Mouse (Mus musculus): ENCODE data around the gene Rnh1.

Gene Rnh1

DNA sequence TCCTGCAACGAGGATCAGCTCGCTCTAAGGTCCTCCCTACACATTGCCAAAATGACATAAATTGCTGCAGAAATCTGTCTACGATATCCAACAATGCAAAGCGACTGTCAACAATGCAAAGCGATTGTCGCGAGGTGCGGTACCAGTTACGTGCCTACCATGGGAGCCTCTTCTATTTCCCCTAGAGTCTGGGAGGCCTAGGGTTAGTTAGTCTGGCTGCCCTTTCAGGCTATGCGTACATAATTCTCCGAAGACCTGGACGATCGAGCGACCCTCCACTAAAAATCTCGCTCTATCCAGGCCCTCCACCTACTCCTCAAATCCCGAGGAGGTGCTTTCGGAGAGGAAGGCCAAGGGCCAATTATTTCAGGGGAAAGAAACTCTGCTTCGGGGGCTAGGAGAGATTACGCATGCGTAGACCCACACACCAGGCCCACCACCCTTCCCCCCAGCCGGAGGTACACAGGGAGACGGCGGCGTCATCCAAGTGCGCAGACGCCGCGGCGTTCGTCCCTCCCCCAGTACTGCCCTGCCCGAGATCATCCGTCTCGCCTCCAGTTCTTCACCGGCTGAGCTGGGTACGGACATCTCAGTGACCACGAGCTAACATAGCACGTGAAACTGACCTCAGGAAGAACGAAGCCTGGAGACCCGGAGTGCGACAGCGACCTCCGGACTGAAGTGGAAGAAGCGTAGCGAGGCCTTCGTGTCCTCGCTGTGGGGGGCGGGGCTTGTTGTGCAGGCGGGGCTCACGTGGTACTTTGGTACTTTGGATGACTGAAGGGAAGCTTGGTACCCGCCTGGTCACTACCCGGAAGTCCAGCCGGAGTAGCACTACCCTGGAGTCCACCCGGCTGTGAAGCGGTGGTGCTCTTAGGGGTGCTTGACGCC lies at the start of gene Rnh1:
TSS of gene Rnh1 (minus strand) at position 742 of the 891 bp plus-strand sequence.
- peak; percentile 92 for DNase-seq

DNA sequence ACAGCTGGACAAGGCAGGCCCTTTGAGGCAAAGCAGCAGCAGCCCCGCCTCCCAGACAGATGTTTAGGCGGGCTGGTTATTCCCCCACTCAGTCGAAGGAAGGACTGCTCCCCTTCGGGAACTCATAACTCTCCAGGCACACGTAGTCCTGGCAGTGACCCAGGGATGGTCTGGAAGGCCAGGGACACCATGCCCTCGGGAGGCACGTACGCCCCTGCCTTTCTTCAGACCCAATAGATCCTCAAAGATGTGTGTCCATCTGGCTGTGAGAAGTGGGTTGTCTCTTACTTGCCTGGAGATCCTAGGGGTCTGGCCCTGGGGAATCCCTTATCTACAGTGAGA lies 49.4 kb upstream of the Rnh1 start:
- no peak for DNase-seq

DNA sequence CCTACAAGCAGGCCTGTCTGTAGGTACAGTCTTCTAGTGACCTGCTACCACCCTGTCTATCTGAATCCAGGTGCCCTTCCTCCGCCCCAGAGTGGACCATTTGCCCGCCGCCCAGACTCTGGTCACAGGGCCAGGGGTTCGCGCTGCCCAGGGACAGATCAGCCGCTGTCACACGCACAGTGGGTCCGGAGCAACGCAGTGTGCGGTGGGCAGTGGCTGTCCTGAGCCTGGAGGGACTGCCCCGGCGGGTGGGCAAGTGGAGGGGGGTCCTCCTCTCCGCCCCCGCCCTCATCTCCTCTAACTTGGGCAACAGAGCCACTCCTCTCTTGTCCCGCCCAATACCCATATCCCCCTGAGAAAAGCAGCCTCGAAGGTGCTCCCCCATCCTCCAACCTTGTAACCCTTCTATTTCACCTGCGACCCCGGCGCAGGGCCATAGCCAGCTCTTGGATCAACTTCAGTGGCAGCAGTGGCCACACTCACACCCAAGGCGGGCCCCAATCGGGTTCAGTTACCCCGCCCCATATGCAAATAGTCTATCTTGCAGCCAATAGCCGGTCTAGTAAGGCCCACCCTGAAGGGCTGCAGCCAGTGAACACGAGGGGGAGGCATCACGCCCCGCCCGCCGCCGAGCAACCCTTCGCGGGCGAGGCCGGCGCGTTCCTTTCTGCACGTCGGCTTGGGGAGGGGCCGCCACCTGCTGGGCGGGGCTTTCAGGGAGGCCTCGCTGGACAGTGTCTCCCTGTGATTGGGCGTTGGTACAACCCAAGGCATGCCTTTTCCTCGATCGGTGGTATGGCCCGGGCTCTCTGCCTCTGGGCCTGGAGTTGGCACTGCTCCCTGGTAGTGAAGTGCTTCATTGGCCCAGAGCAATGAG lies 48.8 kb upstream of the Rnh1 start:
- DNase-seq: peak; percentile 97 to 98

DNA sequence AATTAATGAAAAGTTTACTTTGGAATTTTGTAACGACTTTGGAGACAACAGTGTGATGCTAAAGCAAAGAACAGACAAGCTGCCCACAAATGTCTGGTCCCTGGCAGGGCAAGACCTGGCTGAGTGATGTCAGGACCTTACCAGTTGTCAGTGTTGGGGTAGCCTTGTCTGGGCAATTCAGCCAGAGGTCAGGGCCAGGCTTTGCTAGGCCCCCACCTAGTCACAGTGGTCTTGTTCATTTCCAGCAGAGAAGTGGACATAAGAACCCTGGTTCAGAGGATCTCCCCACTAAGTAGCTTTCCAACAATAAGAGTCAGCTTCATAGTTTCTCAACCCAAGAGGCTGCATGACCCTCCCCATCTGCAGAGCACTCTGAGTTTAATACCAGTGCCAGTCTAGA lies 47.7 kb upstream of the Rnh1 start:
- DNase-seq: no peak

DNA sequence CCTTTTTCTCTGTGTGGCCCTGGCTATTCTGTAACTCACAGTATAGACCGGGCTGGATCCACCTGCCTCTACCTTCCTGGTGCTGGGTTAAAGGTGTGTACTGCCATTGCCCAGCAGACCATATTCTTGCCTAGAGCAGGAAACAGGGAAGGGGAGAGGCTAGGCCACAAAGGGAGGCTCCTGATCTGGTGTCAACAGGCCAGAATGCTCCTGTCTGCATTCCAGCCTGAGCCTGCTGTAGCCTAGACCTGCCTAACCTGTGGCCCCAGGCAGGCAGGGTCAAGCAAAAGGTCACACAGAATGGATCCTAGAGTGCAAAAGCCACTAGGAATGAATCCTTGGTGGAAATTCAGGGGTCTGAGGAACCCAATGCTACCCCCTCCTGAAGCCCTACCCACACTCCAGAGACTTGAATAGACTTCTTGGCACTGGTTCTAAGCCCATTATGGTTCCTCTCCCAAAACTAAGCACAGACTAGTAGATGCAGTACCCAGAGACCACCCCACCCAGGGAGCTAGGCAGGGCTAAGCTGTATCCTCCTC lies 47.0 kb upstream of the Rnh1 start:
- DNase-seq: no peak

DNA sequence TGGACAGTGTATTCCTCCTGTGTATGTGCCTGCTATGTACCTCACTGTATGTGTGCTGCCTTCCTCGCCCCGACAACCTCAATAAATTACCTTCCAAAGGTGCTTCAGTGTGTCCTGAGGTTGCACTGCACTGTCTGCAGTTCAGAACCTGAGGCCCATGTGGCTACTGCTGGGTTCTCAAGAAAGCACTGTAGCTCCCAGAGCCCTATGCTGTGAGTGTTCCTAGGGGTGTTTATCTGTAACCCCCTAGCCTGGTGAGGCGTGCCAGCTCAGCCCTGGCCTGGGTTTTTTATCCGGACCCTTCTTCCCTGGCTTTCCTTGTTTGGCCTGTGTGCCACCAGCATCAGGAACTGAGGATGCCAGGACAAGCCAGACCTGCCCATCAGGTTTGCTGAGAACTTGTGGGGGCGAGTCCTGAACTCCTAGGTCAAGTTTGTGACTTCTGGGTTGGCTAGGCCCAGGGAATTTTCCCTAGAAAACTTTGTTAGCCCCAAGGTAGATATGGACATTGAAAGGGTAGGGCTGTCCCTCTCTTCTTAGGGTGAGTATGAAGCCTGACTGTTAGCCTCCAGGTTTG lies 46.0 kb upstream of the Rnh1 start:
- no peak for DNase-seq

DNA sequence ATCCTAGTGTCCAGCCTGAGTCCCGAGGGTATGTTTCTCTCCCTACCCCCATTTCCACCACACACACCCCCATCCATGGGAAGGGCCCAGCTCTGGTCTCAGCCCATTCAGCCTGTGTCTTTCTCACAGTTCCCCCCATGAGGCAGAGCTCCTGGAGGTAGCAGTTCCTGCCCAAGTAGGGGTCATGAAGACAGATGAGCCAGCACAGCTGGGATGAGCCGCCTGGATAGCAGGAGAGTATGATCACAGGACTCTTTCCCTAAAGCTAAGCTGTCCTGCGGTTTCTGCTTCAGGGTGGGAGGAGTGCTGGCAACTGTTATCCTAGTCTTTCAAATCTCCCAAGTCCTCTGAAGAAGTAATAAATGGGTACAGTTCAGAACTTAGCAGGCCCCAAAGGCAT lies 45.5 kb upstream of the Rnh1 start:
- no peak for DNase-seq

DNA sequence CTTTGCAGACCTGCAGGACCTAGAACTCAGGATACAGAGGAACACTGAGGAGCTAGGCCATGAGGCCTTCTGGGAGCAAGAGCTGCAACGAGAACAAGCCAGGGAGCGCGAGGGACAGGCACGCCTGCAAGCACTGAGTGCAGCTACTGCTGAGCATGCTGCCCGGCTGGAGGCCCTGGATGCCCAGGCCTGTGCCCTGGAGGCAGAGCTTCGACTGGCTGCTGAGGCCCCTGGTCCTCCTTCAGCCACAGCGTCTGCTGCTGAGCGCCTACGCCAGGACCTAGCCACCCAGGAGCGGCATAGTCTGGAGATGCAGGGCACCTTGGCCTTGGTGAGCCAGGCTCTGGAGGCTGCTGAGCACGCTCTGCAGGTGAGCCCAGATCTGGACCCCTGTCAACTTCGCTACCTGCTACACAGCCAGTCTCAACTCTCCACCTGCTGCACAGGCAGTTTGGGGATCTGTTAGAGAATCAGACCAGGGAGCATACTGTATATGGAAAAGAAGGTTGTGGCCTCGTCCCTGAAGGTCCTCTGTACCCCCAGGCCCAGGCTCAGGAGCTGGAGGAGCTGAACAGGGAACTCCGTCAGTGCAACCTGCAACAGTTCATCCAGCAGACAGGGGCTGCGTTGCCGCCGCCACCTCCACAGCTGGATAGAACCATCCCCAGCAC lies 44.8 kb upstream of the Rnh1 start:
- DNase-seq: no peak

DNA sequence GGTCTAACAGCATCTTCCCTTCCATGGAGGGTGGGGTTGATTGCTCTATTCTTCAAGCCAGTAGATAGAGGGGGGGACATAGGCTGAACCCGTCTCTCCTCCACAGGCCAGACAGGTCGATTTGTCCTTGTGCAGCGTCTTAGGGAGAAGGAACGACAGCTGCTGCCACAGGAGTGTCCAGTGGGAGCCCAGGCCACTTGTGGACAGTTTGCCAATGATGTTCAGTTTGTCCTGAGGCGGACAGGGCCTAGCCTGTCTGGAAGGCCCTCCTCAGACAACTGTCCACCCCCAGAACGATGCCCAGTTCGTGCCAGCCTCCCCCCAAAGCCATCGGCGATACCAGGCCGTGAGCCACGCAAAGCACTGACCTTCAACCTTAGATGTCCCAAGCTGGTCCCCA lies 44.2 kb upstream of the Rnh1 start:
- no peak for DNase-seq

DNA sequence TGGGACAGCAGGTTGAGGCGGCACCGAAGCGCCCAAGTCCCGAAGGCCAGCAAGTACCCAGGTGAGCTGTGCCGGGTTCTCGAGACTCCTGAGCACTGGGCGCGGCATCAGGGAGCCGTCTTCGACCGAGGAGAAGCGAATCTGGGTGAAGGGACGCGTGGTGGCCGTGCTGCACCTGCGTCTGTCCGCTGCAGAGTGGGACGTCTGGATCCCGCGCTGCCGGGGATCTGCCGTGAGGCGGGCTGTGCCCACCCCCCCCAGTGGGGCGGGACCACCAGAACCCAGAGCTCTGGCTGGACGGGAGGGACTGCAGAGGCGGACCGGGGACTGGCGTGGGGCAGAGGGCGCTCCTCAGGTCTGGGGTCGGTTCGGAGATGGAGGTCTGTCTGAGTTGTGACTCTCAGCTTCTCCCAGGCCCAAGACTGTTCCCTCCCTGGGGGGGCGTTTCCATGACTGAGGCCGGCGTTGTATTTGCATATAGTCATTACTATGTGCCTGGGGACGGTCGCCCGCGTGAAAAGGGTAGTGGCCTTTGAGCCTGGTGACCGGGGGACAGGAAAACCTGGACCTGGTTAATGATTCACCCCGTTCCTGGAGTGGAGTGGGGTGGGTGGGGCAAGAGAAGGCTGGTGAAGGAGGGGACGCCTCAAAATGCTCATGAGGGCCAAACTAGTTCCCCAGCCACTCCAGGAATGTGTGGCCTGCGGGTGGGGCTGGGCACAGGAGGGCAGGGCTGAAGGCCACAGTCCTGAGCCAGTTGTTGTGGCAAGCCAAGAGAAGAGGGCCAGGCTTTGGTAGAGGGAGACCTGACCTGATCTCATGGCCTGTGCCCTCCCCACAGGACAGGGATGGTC lies 43.5 kb upstream of the Rnh1 start:
- DNase-seq: peak; percentile 95 to 98

DNA sequence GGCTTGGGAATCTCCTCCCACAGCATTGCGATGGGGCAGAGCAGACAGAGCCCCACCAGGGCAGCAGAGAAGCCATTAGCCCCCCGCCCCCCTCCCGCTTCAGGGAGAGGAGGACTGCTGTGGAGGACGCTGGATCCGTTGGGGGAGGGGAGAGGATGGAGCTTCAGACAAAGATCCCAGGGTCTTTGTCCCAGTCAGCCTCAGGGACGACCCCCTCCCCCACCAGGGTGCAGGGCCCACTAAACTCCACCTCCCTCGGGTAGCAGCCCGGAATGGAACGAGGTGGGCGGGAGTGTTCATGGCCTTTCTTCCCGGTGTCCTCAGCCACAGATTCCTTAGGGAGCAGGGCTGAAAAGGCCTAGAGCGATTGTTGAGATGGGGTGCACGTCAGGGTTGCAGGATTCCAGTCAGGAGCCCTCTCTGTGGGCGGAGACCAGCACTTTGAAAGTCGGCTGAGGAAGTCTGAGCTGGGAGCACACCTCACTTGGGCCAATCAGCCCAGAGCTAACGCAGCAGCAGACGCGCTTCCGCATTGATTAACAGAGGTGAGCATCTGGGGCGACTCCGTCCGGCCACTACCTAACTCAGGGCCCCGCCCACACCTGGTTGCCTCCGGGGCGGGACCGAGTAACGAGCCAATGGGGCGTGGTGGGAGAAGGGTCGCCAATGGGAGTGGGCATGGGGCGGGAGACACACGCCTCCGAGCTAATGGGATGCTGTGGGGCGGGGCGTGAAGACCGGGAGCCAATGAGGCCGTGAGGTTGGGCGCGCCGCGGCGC lies 42.6 kb upstream of the Rnh1 start, which contains the start of gene Rassf7:
TSS of gene Rassf7 (plus strand) at position 760 of the 779 bp plus-strand sequence.
- peak; percentile 99 for DNase-seq

DNA sequence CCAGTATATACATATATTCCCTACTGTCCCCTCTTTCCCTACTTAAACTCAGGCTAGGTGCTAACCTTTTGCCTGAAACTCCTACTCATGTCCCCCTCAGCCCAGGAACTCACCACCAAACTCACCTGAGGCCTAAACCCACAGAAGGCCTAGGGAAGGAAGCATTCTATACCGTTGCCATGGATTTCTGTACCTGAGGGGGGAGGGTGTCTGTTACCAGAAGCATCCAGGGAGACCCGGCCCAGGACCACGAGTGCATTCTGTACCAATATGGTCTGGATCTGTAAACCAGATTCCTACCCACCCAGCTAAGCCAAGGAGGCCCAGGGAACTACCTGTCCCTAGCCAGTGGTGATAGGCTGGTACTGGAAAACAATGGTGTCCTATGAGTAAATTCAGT lies 41.7 kb upstream of the Rnh1 start:
- no peak for DNase-seq

DNA sequence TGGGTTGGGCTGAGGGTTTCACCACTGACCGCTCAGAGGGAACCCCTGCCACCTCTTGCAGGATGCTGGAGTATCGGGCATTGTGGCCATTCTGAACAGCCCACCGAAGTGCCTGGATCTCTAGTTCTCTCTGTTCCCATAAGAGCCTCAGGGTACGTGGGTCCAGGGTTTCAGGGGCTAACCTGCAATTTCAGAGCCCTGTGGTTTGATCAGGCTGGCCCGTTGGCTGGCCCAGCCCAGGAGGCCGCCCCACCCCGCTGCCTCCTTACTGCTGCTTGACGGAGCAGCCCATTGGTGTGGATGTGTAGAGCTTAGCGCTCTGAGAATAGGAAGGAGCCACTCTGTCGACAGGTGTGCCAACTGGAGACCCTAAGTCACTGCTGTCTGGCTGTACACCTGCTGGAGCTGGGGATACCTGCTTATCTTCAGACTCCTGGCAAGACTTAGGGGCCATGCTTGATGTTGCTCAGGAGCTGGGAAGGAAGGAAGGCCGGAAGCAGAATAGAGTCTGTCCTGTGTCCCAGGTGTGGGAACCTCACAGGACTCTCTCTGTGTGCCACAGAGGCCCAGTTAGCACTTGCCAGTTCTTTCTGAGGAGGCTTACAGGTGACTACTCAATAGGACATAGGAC lies 41.1 kb upstream of the Rnh1 start, which contains the start of gene Lmntd2:
TSS of gene Lmntd2 (minus strand) at position 476 of the 631 bp plus-strand sequence.
- no peak for DNase-seq

DNA sequence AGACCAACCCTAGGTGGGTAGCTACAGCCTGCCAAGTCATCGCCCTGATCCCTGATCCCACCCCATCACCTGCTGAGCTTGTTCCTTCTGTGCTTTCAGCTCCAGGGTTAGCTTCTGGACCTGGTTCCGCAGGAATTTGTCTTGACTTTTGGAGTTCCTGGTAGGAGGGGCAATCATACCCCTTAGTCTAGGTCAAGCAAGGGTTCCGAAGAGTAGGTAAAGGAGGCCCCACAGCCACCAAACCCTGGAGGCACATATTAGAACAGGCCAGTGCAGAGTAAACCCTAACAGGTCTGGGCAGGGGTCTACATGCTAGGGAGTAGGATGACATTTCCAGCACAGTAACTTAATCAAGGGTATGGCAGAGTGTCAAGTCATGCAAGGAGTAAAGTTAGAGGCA lies 40.5 kb upstream of the Rnh1 start:
- DNase-seq: no peak

DNA sequence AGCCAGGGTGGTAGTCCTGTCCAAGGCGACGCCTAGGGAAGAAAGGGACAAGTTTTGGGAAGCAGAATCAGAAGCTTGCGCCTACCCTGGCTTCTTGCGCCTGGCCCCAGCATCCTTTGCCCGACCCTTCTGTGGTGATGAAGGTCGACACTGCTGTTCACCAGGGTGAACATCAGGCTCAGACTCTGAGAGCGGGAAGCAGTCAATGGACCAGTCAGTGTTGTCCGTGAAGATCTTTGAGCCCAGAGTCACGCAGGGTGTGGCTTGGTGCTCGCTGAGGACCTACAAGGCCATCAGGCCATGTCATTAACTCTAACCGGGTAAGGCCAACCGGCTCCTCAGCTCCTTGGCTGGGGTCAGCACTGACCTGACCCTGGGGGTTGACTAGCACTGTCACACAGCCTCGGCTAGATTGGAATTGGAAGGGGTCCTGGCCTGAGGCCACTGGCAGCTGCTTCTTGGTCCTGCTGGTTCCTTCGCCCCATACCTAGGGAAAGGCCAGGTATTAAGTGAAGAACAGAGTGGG lies 38.0 kb upstream of the Rnh1 start:
- DNase-seq: no peak

DNA sequence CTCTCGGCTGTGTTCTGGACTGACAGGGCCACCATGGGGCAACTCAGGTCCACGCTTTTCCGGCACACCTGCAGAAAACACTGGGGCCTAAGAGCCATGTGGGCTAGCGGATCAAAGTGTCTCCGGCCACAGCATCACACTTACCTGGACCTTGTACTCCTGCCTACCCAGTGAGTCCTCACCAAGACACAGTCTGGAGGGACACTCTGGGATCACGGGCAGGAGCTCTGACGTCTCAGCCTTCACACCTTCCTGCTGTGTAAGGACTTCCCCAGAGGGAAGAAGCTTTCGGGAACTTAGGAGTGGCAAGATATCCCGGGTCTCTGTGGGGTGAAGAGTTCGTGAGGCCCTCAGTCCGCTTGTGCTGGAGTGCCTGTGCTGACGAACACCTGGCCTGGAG lies 37.5 kb upstream of the Rnh1 start:
- DNase-seq: no peak

DNA sequence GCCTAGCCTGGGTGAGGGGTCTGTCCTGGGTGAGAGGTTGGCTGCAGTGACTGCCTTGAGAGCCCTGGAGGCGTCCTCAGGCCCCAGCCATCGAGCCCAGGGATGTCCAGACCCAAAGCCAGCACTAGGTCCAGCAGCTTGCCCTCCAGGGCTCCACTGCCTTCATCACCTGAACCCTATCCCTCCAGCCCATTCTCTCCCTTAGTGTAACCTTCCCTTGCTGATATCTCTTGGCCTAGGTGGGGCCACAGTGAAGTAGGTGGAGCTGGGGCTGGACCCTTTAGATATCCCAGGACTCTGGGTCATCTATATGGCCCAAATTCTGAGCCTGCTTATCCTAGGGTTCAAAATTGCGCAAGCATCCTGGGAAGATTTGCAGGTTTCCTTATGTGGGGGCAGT lies 36.9 kb upstream of the Rnh1 start:
- DNase-seq: no peak

DNA sequence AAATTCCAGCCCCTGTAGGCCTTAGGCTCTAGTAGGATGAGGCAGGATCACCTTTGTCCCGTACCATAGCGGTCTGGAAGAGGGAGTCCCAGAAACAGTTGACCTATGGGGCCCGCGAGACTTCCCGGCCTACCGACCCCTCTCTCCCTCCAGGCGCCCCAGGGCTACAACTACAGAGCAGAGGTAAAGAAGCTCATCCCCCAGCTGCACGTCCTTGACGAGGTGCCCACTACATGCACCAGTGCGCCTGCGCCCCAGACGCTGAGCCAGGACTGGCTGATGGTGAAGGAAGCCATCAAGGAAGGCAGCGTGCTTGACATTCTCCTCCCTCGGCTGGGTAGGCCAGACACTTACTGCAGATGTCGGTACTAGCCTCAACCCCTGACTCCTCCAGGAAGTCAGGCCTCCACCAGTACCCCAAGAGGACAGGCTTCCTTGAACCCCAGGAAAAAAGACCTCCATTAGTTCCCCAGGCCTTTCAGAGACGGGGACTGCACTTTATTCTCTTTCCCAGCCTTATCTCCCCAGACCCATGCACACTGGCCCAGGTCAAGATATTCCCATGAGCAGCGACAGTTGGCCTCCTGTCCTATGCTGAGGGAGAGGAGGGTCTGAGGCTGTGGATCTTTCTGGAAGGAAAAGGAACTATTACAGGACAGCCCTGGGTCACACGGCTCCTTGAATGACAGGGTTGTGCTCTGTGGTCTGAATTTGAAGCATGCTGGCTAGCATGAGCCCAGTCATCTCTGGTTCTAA lies 33.7 kb upstream of the Rnh1 start:
- DNase-seq: no peak

DNA sequence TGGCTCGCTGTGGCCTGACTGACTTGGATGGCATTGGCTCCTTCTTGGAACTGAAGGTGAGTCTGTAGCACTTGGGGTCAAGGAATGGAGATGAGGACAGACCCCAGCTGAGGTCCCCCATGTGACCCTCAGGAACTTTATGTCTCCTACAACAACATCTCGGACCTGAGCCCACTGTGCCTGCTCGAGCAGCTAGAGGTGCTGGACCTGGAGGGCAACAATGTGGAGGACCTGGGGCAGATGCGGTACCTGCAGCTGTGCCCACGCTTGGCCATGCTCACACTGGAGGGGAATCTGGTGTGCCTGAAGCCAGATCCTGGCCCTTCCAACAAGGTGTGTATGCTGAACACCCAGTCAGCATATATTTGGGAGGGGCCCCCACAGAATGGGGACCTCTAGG lies 32.8 kb upstream of the Rnh1 start:
- DNase-seq: no peak

All from kidney, adult 8-10 months (tissue).